Mouse (Mus musculus) mature B cell (primary cell): ENCODE results near the gene Krtap3-1.

Experiments
- in situ Hi-C: fragments of 300-500 bp; cut with MboI; formaldehyde crosslinking; loops from 2 replicates; pipeline ENCODE4 v1.14.3; 2019

Gene Krtap3-1

DNA sequence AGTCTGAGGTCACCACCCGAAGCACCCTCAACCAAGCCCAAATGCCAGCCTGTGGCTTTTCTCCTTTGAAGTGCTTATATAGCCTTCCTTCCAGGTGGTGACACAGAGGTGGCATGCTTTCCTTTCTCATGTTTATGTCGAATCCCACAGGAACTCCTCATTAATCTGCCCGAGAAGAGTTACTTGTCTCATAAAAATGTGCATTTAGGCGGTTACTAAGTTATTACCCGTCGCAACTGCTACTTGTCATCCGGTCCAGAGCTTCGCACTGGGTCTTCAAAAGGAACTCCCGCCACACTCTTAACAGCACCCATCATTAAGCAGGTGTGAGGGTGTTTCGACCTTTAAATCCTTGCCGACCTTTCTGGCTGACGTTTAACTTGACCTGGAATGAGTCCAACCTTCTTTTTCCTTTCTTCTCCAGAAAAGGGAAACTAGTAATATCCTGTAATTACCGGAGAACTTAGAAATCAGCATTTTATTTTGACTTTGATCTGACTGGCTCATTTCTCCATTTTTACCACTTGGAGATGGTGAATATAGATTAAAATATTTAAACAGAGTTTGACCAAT is 45.1 kb downstream of the Krtap3-1 start, which contains the start of gene Krt39:
TSS of gene Krt39 (minus strand) at position 51 of the 573 bp plus-strand sequence.
- in situ Hi-C loops, result no loop called here
